Mouse (Mus musculus): ENCODE measurements at regions not wholly inside any gene's neighbourhood (a gene's known extent, or its start where the extent isn't known, plus 50 kb on each side); places are given as distances from the start of the nearest gene placed in this dataset.

DNA sequence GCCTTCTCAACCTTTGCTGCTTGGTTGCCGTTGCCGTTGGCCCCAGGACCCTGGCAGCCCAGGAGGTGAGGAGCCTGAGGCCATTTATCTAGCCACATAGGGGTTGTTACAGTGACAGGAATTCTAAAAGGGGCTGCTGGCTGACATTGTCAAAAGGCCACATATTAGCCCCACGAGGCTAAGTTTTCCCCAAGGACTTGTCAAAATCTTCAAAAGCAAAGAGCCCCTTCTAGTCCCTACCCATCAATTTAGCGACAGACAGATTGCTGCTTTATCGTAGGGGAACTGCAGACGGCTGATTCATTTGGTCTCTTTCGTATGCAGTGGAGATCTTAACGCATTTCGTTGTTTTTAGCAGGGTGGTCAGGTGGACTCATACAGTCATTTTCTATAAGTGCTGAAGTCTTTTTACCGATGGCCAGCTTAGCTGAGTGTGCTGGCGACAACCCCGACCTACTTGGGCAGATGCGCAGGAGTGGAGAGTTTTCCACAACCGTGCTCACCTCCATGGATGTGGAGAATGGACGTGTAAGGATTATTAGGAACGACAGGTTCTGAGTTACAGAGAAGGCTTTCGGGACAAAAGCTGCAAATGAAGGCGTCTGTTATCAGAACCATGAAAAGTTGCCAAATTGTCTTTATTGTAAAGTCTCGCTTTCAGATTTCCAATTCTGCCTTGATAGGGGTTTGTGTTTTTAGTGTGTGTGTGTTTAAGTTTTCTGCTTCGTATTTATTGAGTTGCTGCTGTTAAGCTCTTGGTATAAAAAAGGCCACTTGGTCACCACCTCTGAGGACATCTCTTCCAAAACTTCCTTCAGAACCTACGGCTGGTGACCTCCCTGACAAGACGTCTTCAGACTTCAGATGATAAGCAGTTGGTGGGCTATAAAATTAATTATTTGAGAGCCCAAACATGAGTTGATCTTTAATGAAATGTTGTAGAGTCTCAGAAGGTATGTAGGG lies 123.7 kb upstream of the Cpsf6 start:
- no peak for TF ChIP-seq EP300 (IDR thresholded peaks at IDR 0.05; ENCODE audit: low read depth)
- 78% methylated on average over 22 of the region's 22 CpGs for WGBS (ENCODE audit: insufficient replicate concordance)
- Histone ChIP-seq H3K9me3 (ENCODE audit: low read length) (no peaks in the 10 kb centered on the region), H3K36me3 (replicated peaks; ENCODE audit: insufficient read depth, low read length) (no peaks in the 10 kb centered on the region), H3K27me3 (ENCODE audit: insufficient read depth, low read length) (no peaks in the 10 kb centered on the region), H3K9ac (replicated peaks) (no peak overlapping the region), H3K4me3 (ENCODE audit: low read depth, low read length) (no peak overlapping the region), H3K4me2 (ENCODE audit: low read depth, low read length) (no peak overlapping the region), H3K27ac (ENCODE audit: low read depth) (no peak overlapping the region), H3K4me1 (ENCODE audit: insufficient read depth) (no peaks in the 10 kb centered on the region)
- ATAC-seq (no peak), DNase-seq (no peak)

DNA sequence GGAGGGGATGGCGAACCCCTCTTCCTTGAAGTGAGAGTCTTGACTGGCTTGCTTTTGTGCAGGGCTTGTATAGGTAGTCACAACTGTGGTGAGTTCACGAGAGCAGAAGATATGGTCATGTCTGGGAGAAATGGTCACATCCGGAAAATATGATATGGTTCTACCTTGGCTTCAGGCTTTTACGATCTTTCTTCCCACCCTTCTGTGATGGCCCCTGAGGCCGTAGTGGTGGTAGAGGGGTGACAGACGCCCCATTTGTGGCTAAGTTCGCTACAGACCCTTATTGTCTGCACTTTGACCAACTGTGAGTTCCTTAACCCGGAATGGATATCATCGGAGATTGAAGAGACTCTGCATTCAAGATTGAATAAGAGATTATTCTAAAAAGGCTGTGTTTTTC lies 122.9 kb upstream of the Cpsf6 start:
- H3K9ac ChIP-seq (replicated peaks), result no peak overlapping the region
- WGBS (ENCODE audit: insufficient replicate concordance), result 77% methylated on average over 9 of the region's 9 CpGs
- H3K9me3 ChIP-seq (ENCODE audit: low read length), result no peaks in the 10 kb centered on the region
- DNase-seq (no peak), ATAC-seq (no peak)
- no peak overlapping the region for H3K27ac ChIP-seq (ENCODE audit: low read depth)
- H3K36me3 ChIP-seq (replicated peaks; ENCODE audit: insufficient read depth, low read length), result no peaks in the 10 kb centered on the region
- H3K4me1 ChIP-seq (ENCODE audit: insufficient read depth), result no peaks in the 10 kb centered on the region
- H3K27me3 ChIP-seq (ENCODE audit: insufficient read depth, low read length), result no peaks in the 10 kb centered on the region
- no peak overlapping the region for H3K4me3 ChIP-seq (ENCODE audit: low read depth, low read length)
- no peak overlapping the region for H3K4me2 ChIP-seq (ENCODE audit: low read depth, low read length)
- TF ChIP-seq EP300 (IDR thresholded peaks at IDR 0.05; ENCODE audit: low read depth) (no peak), CTCF (IDR thresholded peaks at IDR 0.05; ENCODE audit: low read depth) (no peak)

DNA sequence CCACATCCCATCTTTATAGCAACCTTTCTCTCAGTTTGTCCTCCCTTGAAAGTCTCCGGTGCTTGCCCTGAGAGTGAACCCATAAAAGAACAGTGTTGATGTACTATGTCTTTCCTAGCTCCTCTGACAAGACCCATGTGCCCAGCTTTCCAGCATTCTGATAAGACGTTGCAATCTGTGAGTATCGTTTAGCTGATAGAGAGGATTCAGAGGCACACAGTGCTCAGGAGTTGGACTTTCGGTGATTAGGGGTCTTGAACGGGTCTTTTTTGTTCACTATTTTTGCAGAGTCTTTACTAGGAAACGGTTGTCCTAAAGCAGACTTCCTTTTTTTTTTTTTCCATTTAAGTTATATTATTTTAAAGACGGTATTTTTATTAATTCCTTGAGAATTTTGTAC lies 122.3 kb upstream of the Cpsf6 start:
- no peak overlapping the region for H3K9ac ChIP-seq (replicated peaks)
- WGBS (ENCODE audit: insufficient replicate concordance), result 72% methylated on average over 7 of the region's 7 CpGs
- DNase-seq, result no peak

DNA sequence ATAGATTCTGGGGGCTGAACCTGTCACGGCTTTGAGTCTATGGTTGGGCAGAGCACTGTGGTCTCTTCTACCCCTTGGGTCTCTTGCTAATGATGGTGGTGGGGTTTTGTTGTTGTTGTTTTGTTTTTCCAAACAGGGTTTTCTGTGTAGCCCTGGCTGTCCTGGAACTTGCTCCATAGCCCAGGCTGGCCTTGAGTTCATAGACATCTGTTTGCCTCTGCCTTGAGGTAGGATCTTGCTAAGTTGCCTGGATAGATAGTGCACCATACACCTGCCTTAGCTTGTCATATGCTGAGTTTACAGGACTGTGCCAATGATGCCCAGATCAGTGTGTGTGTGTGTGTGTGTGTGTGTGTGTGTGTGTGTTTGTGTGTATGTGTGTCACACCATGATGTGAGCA lies 121.6 kb upstream of the Cpsf6 start:
- DNase-seq (no peak), ATAC-seq (no peak)
- Histone ChIP-seq H3K27ac (ENCODE audit: low read depth) (no peak overlapping the region), H3K4me2 (ENCODE audit: low read depth, low read length) (no peak overlapping the region), H3K4me3 (ENCODE audit: low read depth, low read length) (no peak overlapping the region), H3K9me3 (ENCODE audit: low read length) (no peaks in the 10 kb centered on the region), H3K9ac (replicated peaks) (no peak overlapping the region), H3K36me3 (replicated peaks; ENCODE audit: insufficient read depth, low read length) (no peaks in the 10 kb centered on the region), H3K4me1 (ENCODE audit: insufficient read depth) (no peaks in the 10 kb centered on the region), H3K27me3 (ENCODE audit: insufficient read depth, low read length) (no peaks in the 10 kb centered on the region)
- WGBS (ENCODE audit: insufficient replicate concordance), result 72% methylated on average over 1 of the region's 1 CpGs
- no peak for TF ChIP-seq EP300 (IDR thresholded peaks at IDR 0.05; ENCODE audit: low read depth)
- no peak for TF ChIP-seq CTCF (IDR thresholded peaks at IDR 0.05; ENCODE audit: low read depth)

More for the DNA sequence above, 122.3 kb upstream of the Cpsf6 start:
- TF ChIP-seq CTCF (IDR thresholded peaks at IDR 0.05; ENCODE audit: low read depth) (no peak), EP300 (IDR thresholded peaks at IDR 0.05; ENCODE audit: low read depth) (no peak)
- no peak for ATAC-seq
- no peaks in the 10 kb centered on the region for H3K36me3 ChIP-seq (replicated peaks; ENCODE audit: insufficient read depth, low read length)
- no peak overlapping the region for H3K4me3 ChIP-seq (ENCODE audit: low read depth, low read length)
- H3K4me1 ChIP-seq (ENCODE audit: insufficient read depth), result no peaks in the 10 kb centered on the region
- no peaks in the 10 kb centered on the region for H3K27me3 ChIP-seq (ENCODE audit: insufficient read depth, low read length)
- H3K4me2 ChIP-seq (ENCODE audit: low read depth, low read length), result no peak overlapping the region
- no peak overlapping the region for H3K27ac ChIP-seq (ENCODE audit: low read depth)
- no peaks in the 10 kb centered on the region for H3K9me3 ChIP-seq (ENCODE audit: low read length)

DNA sequence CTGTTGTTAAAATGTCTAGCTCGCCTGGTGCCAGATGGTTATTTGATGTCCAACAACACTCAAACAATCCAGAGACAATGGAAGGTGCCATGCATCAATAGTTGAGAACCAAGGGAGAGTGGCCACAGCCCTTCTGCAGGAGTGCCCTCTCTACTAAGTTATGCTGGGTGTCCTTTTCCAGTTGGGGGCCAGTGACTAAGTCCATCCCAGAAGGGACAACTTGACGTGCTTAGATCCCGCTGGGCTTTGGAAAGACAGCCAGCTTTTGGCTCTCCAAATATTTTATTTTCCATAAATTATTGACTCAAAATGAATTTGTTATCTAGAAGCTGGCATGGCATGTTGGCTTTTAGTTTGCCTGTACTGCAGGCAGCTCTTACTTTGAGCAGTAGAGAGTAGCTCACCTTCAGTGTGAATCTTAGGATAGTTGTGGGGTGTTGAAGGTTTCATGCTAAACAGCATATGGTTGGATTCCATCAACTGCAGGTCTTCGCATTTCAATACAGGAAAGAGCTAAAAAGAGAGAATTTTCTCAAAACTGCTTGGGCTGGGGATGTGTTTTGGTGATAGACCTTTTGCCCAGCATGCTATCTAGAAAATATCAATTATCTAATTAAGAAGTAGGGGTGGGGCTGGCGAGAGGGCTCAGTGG lies 120.8 kb upstream of the Cpsf6 start:
- Histone ChIP-seq H3K4me2 (ENCODE audit: low read depth, low read length) (no peak overlapping the region), H3K9ac (replicated peaks) (no peak overlapping the region), H3K4me1 (ENCODE audit: insufficient read depth) (no peaks in the 10 kb centered on the region), H3K4me3 (ENCODE audit: low read depth, low read length) (no peak overlapping the region), H3K27ac (ENCODE audit: low read depth) (no peak overlapping the region), H3K27me3 (ENCODE audit: insufficient read depth, low read length) (no peaks in the 10 kb centered on the region), H3K9me3 (ENCODE audit: low read length) (no peaks in the 10 kb centered on the region), H3K36me3 (replicated peaks; ENCODE audit: insufficient read depth, low read length) (no peaks in the 10 kb centered on the region)
- DNase-seq, result no peak
- WGBS (ENCODE audit: insufficient replicate concordance), result 84% methylated on average over 5 of the region's 5 CpGs
- TF ChIP-seq CTCF (IDR thresholded peaks at IDR 0.05; ENCODE audit: low read depth) (no peak), EP300 (IDR thresholded peaks at IDR 0.05; ENCODE audit: low read depth) (no peak)
- ATAC-seq, result no peak

DNA sequence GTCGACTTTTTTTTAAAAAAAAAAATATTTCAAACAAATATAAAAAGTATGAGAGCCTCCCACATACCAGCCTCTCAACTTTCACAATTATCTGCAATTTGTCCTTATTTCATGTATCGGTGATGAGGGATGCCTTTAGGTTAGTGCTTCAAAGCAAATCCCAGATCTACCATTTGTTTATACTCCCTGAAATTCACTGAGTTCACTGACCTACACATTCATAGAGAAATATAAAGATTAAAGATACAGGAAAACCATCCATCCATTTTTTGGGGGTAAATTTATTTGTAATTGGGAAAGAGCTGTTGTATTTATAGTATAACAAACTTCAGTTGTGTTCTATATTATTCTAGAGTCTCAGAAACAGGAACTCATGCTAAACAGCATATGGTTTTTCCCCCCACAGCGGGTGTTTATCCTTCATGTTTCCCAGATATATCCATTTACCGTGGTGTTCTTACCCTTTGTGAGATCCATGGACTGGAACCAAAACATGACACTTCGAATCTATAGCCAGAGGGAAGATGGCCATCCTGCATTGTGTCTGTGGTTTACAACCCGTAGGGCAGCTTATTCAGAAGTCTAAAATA lies 120.1 kb upstream of the Cpsf6 start:
- H3K9ac ChIP-seq (replicated peaks), result no peak overlapping the region
- no peak overlapping the region for H3K4me3 ChIP-seq (ENCODE audit: low read depth, low read length)
- no peaks in the 10 kb centered on the region for H3K27me3 ChIP-seq (ENCODE audit: insufficient read depth, low read length)
- ATAC-seq (no peak), DNase-seq (no peak)
- TF ChIP-seq EP300 (IDR thresholded peaks at IDR 0.05; ENCODE audit: low read depth) (no peak), CTCF (IDR thresholded peaks at IDR 0.05; ENCODE audit: low read depth) (no peak)
- H3K4me1 ChIP-seq (ENCODE audit: insufficient read depth), result no peaks in the 10 kb centered on the region
- no peaks in the 10 kb centered on the region for H3K36me3 ChIP-seq (replicated peaks; ENCODE audit: insufficient read depth, low read length)
- H3K4me2 ChIP-seq (ENCODE audit: low read depth, low read length), result no peak overlapping the region
- no peaks in the 10 kb centered on the region for H3K9me3 ChIP-seq (ENCODE audit: low read length)
- 76% methylated on average over 6 of the region's 6 CpGs for WGBS (ENCODE audit: insufficient replicate concordance)
- no peak overlapping the region for H3K27ac ChIP-seq (ENCODE audit: low read depth)
